Mouse (Mus musculus) lung, embryonic 16.5 days (tissue): ENCODE data around the gene Gimap8. TPM values are rescaled to one million over a fixed set of nuclear protein-coding genes. Genes with fewer than 3 reads are reported as not detected.

ENCODE experiments used
- ATAC-seq: fragments of 200-750 bp; cut with Nextera tagmentation; 2 replicates; pipeline ENCODE4 v1.8.0; 2017; ENCODE audit warnings: low read depth, mild to moderate bottlenecking, moderate library complexity
- H3K27ac ChIP-seq: fragments of 300-500 bp; sonication (generic); 2 replicates; pipeline ENCODE4 v1.5.1; 2014; ENCODE audit warnings: mild to moderate bottlenecking, control low read depth, low read length
- H3K27me3 ChIP-seq: fragments of 300-500 bp; sonication (generic); 2 replicates; pipeline ENCODE4 v1.6.1; 2014; ENCODE audit warnings: low read depth, low read length, mixed read lengths; ENCODE audit not compliant: control insufficient read depth, insufficient read depth
- H3K36me3 ChIP-seq: fragments of 300-500 bp; sonication (generic); 2 replicates; pipeline ENCODE4 v1.6.1; 2014; ENCODE audit warnings: low read length; ENCODE audit not compliant: control insufficient read depth, insufficient read depth
- H3K4me1 ChIP-seq: fragments of 300-500 bp; sonication (generic); replicated peaks from 2 replicates; pipeline ENCODE4 v1.6.1; 2014; ENCODE audit warnings: low read length, mixed read lengths; ENCODE audit not compliant: control insufficient read depth, insufficient read depth
- H3K4me2 ChIP-seq: fragments of 300-500 bp; sonication (generic); 2 replicates; pipeline ENCODE4 v1.6.1; 2014; ENCODE audit warnings: low read depth, low read length, control low read depth
- H3K4me3 ChIP-seq: fragments of 300-500 bp; sonication (generic); 2 replicates; pipeline ENCODE4 v1.5.1; 2014; ENCODE audit warnings: mild to moderate bottlenecking, low read length, control low read depth
- H3K9ac ChIP-seq: fragments of 300-500 bp; sonication (generic); 2 replicates; pipeline ENCODE4 v1.6.1; 2014; ENCODE audit warnings: low read length, control low read depth
- H3K9me3 ChIP-seq: fragments of 300-500 bp; sonication (generic); 2 replicates; pipeline ENCODE4 v1.6.1; 2016; ENCODE audit warnings: low read length; ENCODE audit not compliant: control insufficient read depth
- WGBS: fragments of 180-500 bp; shearing (Covaris S2); extraction: QIAGEN DNeasy Blood & Tissue Kit; methylation state at CpG from one replicate; pipeline ENCODE4 v1.1.7; 2014; 5-methylcytosine and 5-hydroxymethylcytosine counted together
- polyA plus RNA-seq: library from polyadenylated mRNA; unstranded; fragments of >200 nt; fragmentation: Nextera tagmentation; extraction: Ambion mirVana; gene quantifications from 2 replicates; pipeline ENCODE4 v1.2.1, GENCODE M21; 2015

The Gimap8 gene
- polyA plus RNA-seq, 1 experiment from 2014 or later: 5.9 TPM

GRCm38 (mm10) chr6:48647611-48648010 is 577 bp downstream of the Gimap8 start:
- Histone ChIP-seq H3K27ac (no peak overlapping the region), H3K4me2 (peak overlapping the region; percentile 31), H3K27me3 (no peaks in the 10 kb centered on the region; the same call in 1 of the 2 replicates), H3K4me3 (peak overlapping the region; percentile 12), H3K4me1 (no peaks in the 10 kb centered on the region), H3K9ac (0 out of 2 replicates have a peak overlapping the region, but pooled peaks have one; percentile 16), H3K9me3 (no peaks in the 10 kb centered on the region), H3K36me3 (no peaks in the 10 kb centered on the region)
- ATAC-seq: no peak; the same call in 1 of the 2 replicates
- 62% methylated on average over 2 of the region's 2 CpGs for WGBS

- Histone ChIP-seq H3K9me3 (no peaks in the 10 kb centered on the region), H3K4me3 (no peak overlapping the region), H3K27ac (no peak overlapping the region), H3K36me3 (no peaks in the 10 kb centered on the region), H3K9ac (no peak overlapping the region), H3K4me1 (no peaks in the 10 kb centered on the region), H3K27me3 (no peaks in the 10 kb centered on the region; the same call in 1 of the 2 replicates), H3K4me2 (no peak overlapping the region)
- 90% methylated on average over 4 of the region's 4 CpGs for WGBS
- no peak for ATAC-seq
Measured at GRCm38 (mm10) chr6:48648779-48649178, 1.7 kb downstream of the Gimap8 start.

DNA sequence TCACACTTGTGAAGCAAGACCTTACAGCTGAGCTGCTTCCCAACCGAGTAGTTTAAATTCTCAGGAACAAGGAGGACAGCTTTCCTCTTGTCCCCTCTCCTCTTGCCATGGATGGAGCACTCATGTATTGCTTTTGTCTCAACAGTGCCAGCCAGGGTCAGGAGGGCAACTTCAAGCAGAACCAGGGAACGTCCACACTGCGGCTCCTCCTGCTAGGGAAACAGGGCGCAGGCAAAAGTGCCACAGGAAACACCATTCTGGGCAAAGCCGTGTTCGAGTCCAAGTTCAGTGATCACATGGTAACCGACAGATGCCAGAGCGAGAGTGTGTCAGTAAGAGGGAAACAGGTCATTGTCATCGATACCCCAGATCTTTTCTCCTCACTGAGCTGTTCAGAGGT is 3.0 kb downstream of the Gimap8 start:
- no peak for ATAC-seq
- WGBS: 85% methylated on average over 9 of the region's 9 CpGs

GRCm38 (mm10) chr6:48658721-48659120 is 11.7 kb downstream of the Gimap8 start:
- 55% methylated on average over 5 of the region's 5 CpGs for WGBS
- no peaks in the 10 kb centered on the region for H3K4me1 ChIP-seq
- no peak overlapping the region for H3K27ac ChIP-seq
- H3K4me3 ChIP-seq: no peak overlapping the region
- no peaks in the 10 kb centered on the region for H3K9me3 ChIP-seq
- no peak overlapping the region for H3K4me2 ChIP-seq
- no peaks in the 10 kb centered on the region for H3K36me3 ChIP-seq
- no peaks in the 10 kb centered on the region for H3K27me3 ChIP-seq
- no peak overlapping the region for H3K9ac ChIP-seq
- no peak for ATAC-seq

More for the DNA sequence above, 3.0 kb downstream of the Gimap8 start:
- Histone ChIP-seq H3K4me3 (no peak overlapping the region), H3K4me2 (no peak overlapping the region), H3K9ac (no peak overlapping the region), H3K4me1 (no peaks in the 10 kb centered on the region), H3K27ac (no peak overlapping the region), H3K27me3 (no peaks in the 10 kb centered on the region), H3K36me3 (no peaks in the 10 kb centered on the region), H3K9me3 (no peaks in the 10 kb centered on the region)

DNA sequence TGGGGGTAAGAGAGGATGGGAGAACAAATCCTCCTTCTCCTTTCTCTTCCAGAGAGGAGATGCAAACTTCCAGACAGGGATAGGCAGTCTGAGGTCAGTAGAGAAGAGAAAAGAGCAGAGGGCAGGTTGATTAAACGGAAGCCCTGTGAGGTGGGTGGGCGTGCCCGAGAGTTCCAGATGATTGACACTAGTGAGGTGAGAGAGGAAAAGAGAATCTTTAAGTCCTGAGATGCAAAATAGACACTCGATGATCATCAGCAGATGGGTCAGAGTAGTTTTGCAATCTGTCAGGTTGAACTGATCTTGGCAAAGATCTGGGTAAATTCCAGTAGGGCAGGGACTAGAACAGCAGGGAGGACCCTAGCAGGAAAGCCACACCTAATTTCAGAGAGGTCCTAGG is 17.7 kb downstream of the Gimap8 start:
- Histone ChIP-seq H3K27me3 (no peaks in the 10 kb centered on the region), H3K4me3 (no peak overlapping the region), H3K36me3 (no peaks in the 10 kb centered on the region), H3K4me2 (no peak overlapping the region), H3K27ac (no peak overlapping the region), H3K4me1 (0 out of 2 replicates have a peak, but pooled peaks cover 2% of the 10 kb centered on the region), H3K9me3 (no peaks in the 10 kb centered on the region), H3K9ac (no peak overlapping the region)
- WGBS: 80% methylated on average over 4 of the region's 4 CpGs
- ATAC-seq: no peak

DNA sequence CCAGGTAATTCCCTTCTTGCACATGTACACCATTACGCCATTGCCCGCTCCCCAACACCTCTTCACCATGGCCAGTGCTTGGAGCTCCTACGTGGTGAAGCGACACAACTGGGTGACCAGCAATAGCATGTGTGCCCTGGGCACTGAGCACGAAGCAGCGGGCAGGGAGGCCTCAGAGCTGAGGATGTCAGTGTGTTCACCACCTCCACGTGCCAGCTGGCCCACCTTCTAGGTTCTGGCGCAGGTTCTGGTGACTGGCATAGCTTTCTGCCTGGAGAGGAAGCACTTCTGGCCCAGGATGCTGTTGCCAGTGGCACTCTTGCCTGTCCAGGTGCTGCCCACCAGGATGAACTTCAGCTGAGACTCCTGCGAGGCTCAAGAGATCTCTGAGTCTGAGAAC is 18.4 kb downstream of the Gimap8 start:
- WGBS: 92% methylated on average over 9 of the region's 9 CpGs
- Histone ChIP-seq H3K4me3 (no peak overlapping the region), H3K9ac (no peak overlapping the region), H3K4me2 (no peak overlapping the region), H3K36me3 (no peaks in the 10 kb centered on the region), H3K4me1 (0 out of 2 replicates have a peak, but pooled peaks cover 2% of the 10 kb centered on the region), H3K27ac (no peak overlapping the region), H3K9me3 (no peaks in the 10 kb centered on the region), H3K27me3 (no peaks in the 10 kb centered on the region)
- ATAC-seq: no peak

DNA sequence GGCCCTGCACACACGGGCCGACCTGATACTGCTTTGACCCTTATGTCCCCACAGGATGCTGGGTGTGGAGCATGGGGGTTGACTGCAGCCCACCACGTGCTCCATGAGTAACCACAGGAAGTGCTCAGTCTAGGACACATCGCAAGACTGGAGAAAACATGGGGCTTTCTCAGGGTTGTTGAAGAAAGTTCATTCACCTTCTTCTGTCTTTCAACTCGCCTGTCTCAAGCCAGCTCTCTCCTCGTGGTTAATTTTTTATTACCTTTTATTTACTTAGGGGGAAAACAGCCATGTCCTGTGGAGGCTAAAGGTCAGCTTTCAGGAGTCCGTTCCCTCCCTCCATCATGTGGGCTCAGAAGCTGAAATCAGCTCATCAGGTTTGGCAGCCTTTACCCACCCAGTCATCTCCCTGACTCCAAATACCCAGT is 19.1 kb downstream of the Gimap8 start:
- Histone ChIP-seq H3K27me3 (no peaks in the 10 kb centered on the region), H3K4me3 (no peak overlapping the region), H3K4me2 (no peak overlapping the region), H3K27ac (no peak overlapping the region), H3K4me1 (0 out of 2 replicates have a peak, but pooled peaks cover 2% of the 10 kb centered on the region), H3K36me3 (no peaks in the 10 kb centered on the region), H3K9ac (no peak overlapping the region), H3K9me3 (no peaks in the 10 kb centered on the region)
- no peak for ATAC-seq
- 26% methylated on average over 7 of the region's 7 CpGs for WGBS

GRCm38 (mm10) chr6:48668022-48668421 is 21.0 kb downstream of the Gimap8 start:
- no peak overlapping the region for H3K9ac ChIP-seq
- H3K27me3 ChIP-seq: no peaks in the 10 kb centered on the region
- 0 out of 2 replicates have a peak, but pooled peaks cover 2% of the 10 kb centered on the region for H3K4me1 ChIP-seq
- no peak for ATAC-seq
- H3K9me3 ChIP-seq: no peaks in the 10 kb centered on the region
- H3K36me3 ChIP-seq: no peaks in the 10 kb centered on the region
- H3K4me2 ChIP-seq: no peak overlapping the region
- no peak overlapping the region for H3K4me3 ChIP-seq
- H3K27ac ChIP-seq: no peak overlapping the region

GRCm38 (mm10) chr6:48669446-48669969 is 22.5 kb downstream of the Gimap8 start:
- 0 out of 2 replicates have a peak, but pooled peaks cover 2% of the 10 kb centered on the region for H3K4me1 ChIP-seq
- no peaks in the 10 kb centered on the region for H3K27me3 ChIP-seq
- H3K9ac ChIP-seq: no peak overlapping the region
- no peak for ATAC-seq
- no peak overlapping the region for H3K4me2 ChIP-seq
- WGBS: 44% methylated on average over 2 of the region's 2 CpGs
- no peaks in the 10 kb centered on the region for H3K9me3 ChIP-seq
- H3K36me3 ChIP-seq: no peaks in the 10 kb centered on the region
- no peak overlapping the region for H3K27ac ChIP-seq
- no peak overlapping the region for H3K4me3 ChIP-seq
